Mouse (Mus musculus) CH12.LX (cell line): ENCODE measurements around the gene Ntm. TPM values are rescaled to one million over a fixed set of nuclear protein-coding genes. Genes with fewer than 3 reads are reported as not detected.

Experiments used
- DNase-seq: peaks from one replicate; pipeline ENCODE4 v3.0.0-alpha.2; 2013; ENCODE audit errors: extremely low read depth
- H3K27ac ChIP-seq: 2 replicates; pipeline ENCODE4 v1.5.1; 2012; ENCODE audit warnings: low read depth, mild to moderate bottlenecking, control low read depth, moderate library complexity; ENCODE audit not compliant: insufficient read depth
- H3K27me3 ChIP-seq: replicated peaks from 2 replicates; pipeline ENCODE3; 2012; ENCODE audit warnings: inconsistent platforms
- H3K36me3 ChIP-seq, 2 experiments: replicated peaks in 1 of 2; 2 replicates each; pipeline versions ENCODE3 to v1.6.1; 2012; ENCODE audit warnings: inconsistent platforms in 1 of 2, low read length in 1 of 2, mild to moderate bottlenecking in 1 of 2, mixed read lengths in 1 of 2, moderate library complexity in 1 of 2; ENCODE audit not compliant: control insufficient read depth in 1 of 2, insufficient read depth in 1 of 2
- H3K4me1 ChIP-seq, 2 experiments: 2 replicates each; pipeline ENCODE4 v1.6.1; 2012; ENCODE audit warnings: inconsistent platforms in 1 of 2, moderate library complexity in 1 of 2; ENCODE audit not compliant: insufficient read depth in 2 of 2, control insufficient read depth in 1 of 2
- H3K4me2 ChIP-seq: 2 replicates; pipeline ENCODE4 v1.6.1; 2012; ENCODE audit warnings: low read depth, mild to moderate bottlenecking, control low read depth; ENCODE audit not compliant: poor library complexity, insufficient read depth, severe bottlenecking
- H3K4me3 ChIP-seq, 3 experiments: fragments of 150-350 bp in 1 of 3; sonication (generic) in 1 of 3; replicated peaks in 1 of 3; 2 replicates each; pipeline versions ENCODE3 to v1.5.1; 2011 to 2012; ENCODE audit warnings: low read depth in 2 of 3, low read length in 2 of 3, mild to moderate bottlenecking in 2 of 3, moderate library complexity in 2 of 3, control low read depth in 1 of 3, improper control_type of control experiment in 1 of 3, inconsistent platforms in 1 of 3, mixed read lengths in 1 of 3; ENCODE audit not compliant: poor library complexity in 1 of 3
- H3K79me2 ChIP-seq: replicated peaks from 2 replicates; pipeline ENCODE4 v1.6.1; 2012; ENCODE audit warnings: mild to moderate bottlenecking, moderate library complexity; ENCODE audit not compliant: control insufficient read depth, poor library complexity, insufficient read depth, severe bottlenecking; ENCODE audit errors: extremely low read depth
- H3K9ac ChIP-seq: 2 replicates; pipeline ENCODE4 v1.6.1; 2012; ENCODE audit warnings: low read depth, mild to moderate bottlenecking, control low read depth, moderate library complexity; ENCODE audit not compliant: insufficient read depth
- H3K9me3 ChIP-seq: replicated peaks from 2 replicates; pipeline ENCODE3; 2012; ENCODE audit warnings: low read length, inconsistent platforms, mixed read lengths
- CHD1 ChIP-seq: IDR thresholded peaks from 2 replicates; pipeline ENCODE4 v1.6.1; 2012; ENCODE audit warnings: low read depth, low read length, improper control_type of control experiment, inconsistent platforms
- CHD2 ChIP-seq: IDR thresholded peaks from 2 replicates; pipeline ENCODE4 v1.6.1; 2011; ENCODE audit warnings: low read length, improper control_type of control experiment
- ELF1 ChIP-seq: IDR thresholded peaks from 2 replicates; pipeline ENCODE4 v1.6.1; 2014; ENCODE audit warnings: low read depth, mild to moderate bottlenecking, inconsistent platforms, low read length, improper control_type of control experiment
- EP300 ChIP-seq: IDR thresholded peaks from 2 replicates; pipeline ENCODE4 v1.6.1; 2011; ENCODE audit warnings: low read length, improper control_type of control experiment
- IRF4 ChIP-seq: IDR thresholded peaks from 2 replicates; pipeline ENCODE4 v1.6.1; 2014; ENCODE audit warnings: low read depth, mild to moderate bottlenecking, inconsistent platforms, low read length, improper control_type of control experiment
- MAX ChIP-seq: IDR thresholded peaks from 2 replicates; pipeline ENCODE4 v1.6.1; 2011; ENCODE audit warnings: low read length, improper control_type of control experiment
- MAZ ChIP-seq: IDR thresholded peaks from 2 replicates; pipeline ENCODE4 v1.6.1; 2012; ENCODE audit warnings: low read depth, mild to moderate bottlenecking, inconsistent platforms, low read length, improper control_type of control experiment, moderate library complexity
- MXI1 ChIP-seq: IDR thresholded peaks from 2 replicates; pipeline ENCODE4 v1.6.1; 2011; ENCODE audit warnings: mild to moderate bottlenecking, low read depth, low read length, improper control_type of control experiment
- MYC ChIP-seq: IDR thresholded peaks from 2 replicates; pipeline ENCODE4 v1.6.1; 2011; ENCODE audit warnings: low read depth, mild to moderate bottlenecking, improper control_type of control experiment, low read length
- NRF1 ChIP-seq: IDR thresholded peaks from 2 replicates; pipeline ENCODE4 v1.6.1; 2014; ENCODE audit warnings: low read depth, mild to moderate bottlenecking, inconsistent platforms, low read length, improper control_type of control experiment, moderate library complexity
- PAX5 ChIP-seq: IDR thresholded peaks from 2 replicates; pipeline ENCODE4 v1.6.1; 2012; ENCODE audit warnings: low read length, inconsistent platforms, mixed read lengths
- POLR2A ChIP-seq: IDR thresholded peaks from 2 replicates; pipeline ENCODE4 v1.6.1; 2011; ENCODE audit warnings: low read depth, mild to moderate bottlenecking, improper control_type of control experiment, low read length
- POLR2AphosphoS2 ChIP-seq: IDR thresholded peaks from 2 replicates; pipeline ENCODE4 v1.6.1; 2011; ENCODE audit warnings: low read depth, low read length, improper control_type of control experiment
- RAD21 ChIP-seq: IDR thresholded peaks from 2 replicates; pipeline ENCODE4 v1.6.1; 2011; ENCODE audit warnings: low read depth, mild to moderate bottlenecking, low read length, improper control_type of control experiment, moderate library complexity
- SMC3 ChIP-seq: IDR thresholded peaks from 2 replicates; pipeline ENCODE4 v1.6.1; 2011; ENCODE audit warnings: low read depth, low read length, improper control_type of control experiment
- TCF12 ChIP-seq: IDR thresholded peaks from 2 replicates; pipeline ENCODE4 v1.6.1; 2014; ENCODE audit warnings: low read depth, mild to moderate bottlenecking, inconsistent platforms, low read length, improper control_type of control experiment
- UBTF ChIP-seq: IDR thresholded peaks from 2 replicates; pipeline ENCODE4 v1.6.1; 2012; ENCODE audit warnings: low read depth, mild to moderate bottlenecking, inconsistent platforms, low read length, improper control_type of control experiment, moderate library complexity
- USF1 ChIP-seq: IDR thresholded peaks from 2 replicates; pipeline ENCODE4 v1.6.1; 2014; ENCODE audit warnings: low read depth, mild to moderate bottlenecking, inconsistent platforms, low read length, improper control_type of control experiment
- USF2 ChIP-seq: conservative IDR thresholded peaks from 2 replicates; pipeline ENCODE4 v1.6.1; 2011; ENCODE audit warnings: low read depth, low read length, improper control_type of control experiment
- ZKSCAN1 ChIP-seq: IDR thresholded peaks from 2 replicates; pipeline ENCODE4 v1.6.1; 2012; ENCODE audit warnings: low read depth, inconsistent platforms, low read length, improper control_type of control experiment, borderline replicate concordance
- ZMIZ1 ChIP-seq: IDR thresholded peaks from 2 replicates; pipeline ENCODE4 v1.6.1; 2012; ENCODE audit warnings: low read depth, mild to moderate bottlenecking, inconsistent platforms, low read length, improper control_type of control experiment
- ZNF384 ChIP-seq: IDR thresholded peaks from 2 replicates; pipeline ENCODE4 v1.6.1; 2012; ENCODE audit warnings: low read depth, low read length, improper control_type of control experiment, inconsistent platforms
- dilution Hi-C: fragments of 300-500 bp; cut with MboI; formaldehyde crosslinking; loops from 2 replicates; pipeline ENCODE4 v1.14.3; 2020; ENCODE audit warnings: low sequenced_read_pairs; ENCODE audit not compliant: extremely low pct_unique_long_range_greater_than_20kb, extremely low pct_ligation_motif_present
- in situ Hi-C: fragments of 300-500 bp; cut with MboI; formaldehyde crosslinking; loops from 3 replicates; pipeline ENCODE4 v1.14.3; 2019; ENCODE audit warnings: low sequenced_read_pairs, low pct_ligation_motif_present, low pct_unique_long_range_greater_than_20kb, mixed read lengths
- polyA plus RNA-seq: library from polyadenylated mRNA; unstranded; fragments of >175 nt; gene quantifications from 2 replicates; pipeline ENCODE4 v1.2.1, GENCODE M21; 2012; ENCODE audit warnings: low read depth; ENCODE audit not compliant: insufficient read length
- total RNA-seq, 2 experiments: library from RNA; depleted of rRNA; stranded (reverse); fragments of 300-350 nt in 1 of 2; fragments of >200 nt in 1 of 2; gene quantifications; 2 replicates each; pipeline ENCODE4 v1.2.3; 2012 to 2014

Ntm gene
- total and polyA plus RNA-seq, 3 experiments = not detected

DNA sequence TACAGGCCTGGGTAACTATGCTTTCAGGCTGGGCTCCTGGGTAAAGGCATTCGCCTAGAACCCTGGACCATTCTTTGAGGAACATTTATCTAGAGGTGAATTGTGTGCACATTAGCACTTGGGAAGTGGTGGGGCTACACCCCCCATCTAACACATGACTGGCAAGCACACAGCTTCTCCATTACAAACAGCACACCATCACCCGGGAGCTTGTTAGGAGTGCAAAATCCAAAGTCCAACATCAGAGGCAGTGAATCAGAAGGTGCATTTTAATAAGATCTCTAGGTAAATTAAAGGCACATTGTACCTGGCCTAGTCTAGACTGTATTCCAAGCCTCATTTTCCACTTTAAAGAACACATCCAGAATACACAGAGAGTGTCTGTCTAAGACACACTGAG, 781.3 kb downstream of the Ntm start:
- Histone ChIP-seq H3K9ac (no peak overlapping the region), H3K36me3 (no peaks in the 10 kb centered on the region), H3K9me3 (peaks cover 78% of the 10 kb centered on the region), H3K4me3 (no peak overlapping the region), H3K27me3 (no peaks in the 10 kb centered on the region), H3K4me1 (no peaks in the 10 kb centered on the region), H3K4me2 (no peak overlapping the region), H3K79me2 (no peaks in the 10 kb centered on the region), H3K27ac (no peak overlapping the region)
- no peak for TF ChIP-seq USF2
- no peak for TF ChIP-seq CHD2
- no peak for TF ChIP-seq ZKSCAN1
- TF ChIP-seq SMC3 = no peak
- TF ChIP-seq USF1 = no peak
- no peak for TF ChIP-seq MXI1
- TF ChIP-seq ELF1 = no peak
- no peak for TF ChIP-seq PAX5
- TF ChIP-seq UBTF = no peak
- TF ChIP-seq MAX = no peak
- TF ChIP-seq TCF12 = no peak
- TF ChIP-seq ZMIZ1 = no peak
- no peak for TF ChIP-seq NRF1
- TF ChIP-seq IRF4 = no peak
- no peak for TF ChIP-seq CHD1
- no peak for TF ChIP-seq ZNF384
- TF ChIP-seq POLR2AphosphoS2 = no peak
- DNase-seq = no peak
- in situ Hi-C loops (no loop called here), dilution Hi-C loops (no loop called here)

DNA sequence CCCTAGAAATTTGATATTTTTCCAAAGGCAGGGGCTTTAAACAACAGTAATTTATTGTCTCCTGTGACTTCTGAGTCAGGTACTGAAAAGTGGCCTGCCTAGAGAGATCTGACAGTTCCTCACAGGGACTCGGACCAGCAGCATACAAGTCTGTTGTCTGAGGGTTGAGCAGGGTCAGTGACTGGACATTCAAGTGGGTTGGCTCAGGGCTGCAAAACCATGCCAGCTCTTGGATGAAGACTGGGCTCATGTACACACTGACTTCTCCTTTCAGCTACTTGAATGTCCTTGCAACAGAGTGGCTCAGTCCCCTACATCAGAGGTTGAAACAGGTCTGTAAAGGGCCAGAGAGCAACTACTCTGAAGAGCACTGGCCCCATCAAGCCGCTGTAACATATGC, 797.2 kb downstream of the Ntm start:
- no peaks in the 10 kb centered on the region for H3K79me2 ChIP-seq
- no peaks in the 10 kb centered on the region for H3K36me3 ChIP-seq
- H3K4me1 ChIP-seq = no peaks in the 10 kb centered on the region
- in situ Hi-C loops = no loop called here
- H3K4me3 ChIP-seq = no peak overlapping the region
- no peak overlapping the region for H3K9ac ChIP-seq
- TF ChIP-seq PAX5 = no peak
- TF ChIP-seq EP300 = no peak
- TF ChIP-seq NRF1 = no peak
- no peak for TF ChIP-seq MAZ
- no peak for TF ChIP-seq POLR2A
- no peak for TF ChIP-seq MYC
- TF ChIP-seq RAD21 = no peak
- TF ChIP-seq UBTF = no peak
- no peak for TF ChIP-seq ZKSCAN1
- no peak for TF ChIP-seq CHD1
- no peak for TF ChIP-seq ZMIZ1
- TF ChIP-seq MAX = no peak
- TF ChIP-seq, all 38 proteins: peak for 0
- H3K27me3 ChIP-seq = no peaks in the 10 kb centered on the region
- H3K9me3 ChIP-seq = peaks cover 60% of the 10 kb centered on the region
- no peak for DNase-seq
- dilution Hi-C loops = no loop called here
- H3K27ac ChIP-seq = no peak overlapping the region
- H3K4me2 ChIP-seq = no peak overlapping the region
